8 mouse cellular contexts compared by ENCODE assay signal in genomic region chr11:53430670-53431346, GRCm38 (mm10). TPM values are rescaled to one million over a fixed set of nuclear protein-coding genes. Genes with fewer than 3 reads are reported as not detected.
A peak's percentile ranks its signal among the peaks of the same experiment; 100 is the strongest.
DNase-seq lines count a peak whose midpoint lies in the region; ATAC-seq lines count a peak whose summit lies in the region.

Gene Uqcrq (minus strand): TSS chr11:53430831.
Gene Gdf9 (plus strand): TSS chr11:53431023.

- DNase-seq in ES-CJ7 (ENCODE audit: low read depth, low spot score) = peak; percentile 100
- peak; percentile 100 for DNase-seq in cerebellum, adult 11 months
- DNase-seq in forebrain, embryonic 14.5 days (ENCODE audit: low spot score) = peak; percentile 100
- peak; percentile 93 to 96 for DNase-seq in heart, postnatal 14 days
- peak; percentile 100 for DNase-seq in layer of hippocampus, adult 11-12 months (ENCODE audit: low spot score)
- DNase-seq in lung, adult 18-20 months = peak; percentile 100
- DNase-seq in testis, postnatal 14 days (ENCODE audit: low spot score) = peak; percentile 100

- under 1% methylated on average over 44 of the region's 44 CpGs for WGBS in forebrain, embryonic 14.5 days
- under 1% methylated on average over 44 of the region's 44 CpGs for WGBS in neural tube, embryonic 15.5 days

- intact Hi-C loops in heart, postnatal 14 days (cut with DNase I) = no loop called here

- peak within 1 kb of the TSS; percentile 67 for H3K27ac ChIP-seq in forebrain, embryonic 14.5 days (ENCODE audit: low read depth, low read length)
- H3K27ac ChIP-seq in neural tube, embryonic 15.5 days (replicated peaks) = peak within 1 kb of the TSS; percentile 88

- H3K27me3 ChIP-seq in forebrain, embryonic 14.5 days (replicated peaks; ENCODE audit: control insufficient read depth, insufficient read depth, low read length) = no peaks in the 10 kb centered on the region
- no peaks in the 10 kb centered on the region for H3K27me3 ChIP-seq in neural tube, embryonic 15.5 days (replicated peaks)

- H3K9ac ChIP-seq in forebrain, embryonic 14.5 days (ENCODE audit: low read length) = peak within 1 kb of the TSS; percentile 88
- H3K9ac ChIP-seq in neural tube, embryonic 15.5 days (replicated peaks) = peak within 1 kb of the TSS; percentile 82

- H3K36me3 ChIP-seq in forebrain, embryonic 14.5 days (ENCODE audit: control insufficient read depth, insufficient read depth, low read length) = peaks cover 7% of the 10 kb centered on the region
- peaks cover 20% of the 10 kb centered on the region for H3K36me3 ChIP-seq in neural tube, embryonic 15.5 days

- peak; percentile 97 for ATAC-seq in forebrain, embryonic 14.5 days
- ATAC-seq in neural tube, embryonic 15.5 days (ENCODE audit: low FRiP score) = peak; percentile 97

- H3K9me3 ChIP-seq in forebrain, embryonic 14.5 days (replicated peaks; ENCODE audit: control insufficient read depth, low read length) = no peaks in the 10 kb centered on the region
- H3K9me3 ChIP-seq in neural tube, embryonic 15.5 days (replicated peaks) = no peaks in the 10 kb centered on the region

- peak within 1 kb of the TSS; percentile 92 for H3K4me2 ChIP-seq in forebrain, embryonic 14.5 days (ENCODE audit: low read length)
- peak within 1 kb of the TSS; percentile 85 for H3K4me2 ChIP-seq in neural tube, embryonic 15.5 days

- H3K4me3 ChIP-seq in forebrain, embryonic 14.5 days (ENCODE audit: low read depth, low read length) = peak within 1 kb of the TSS; percentile 92
- peak within 1 kb of the TSS; percentile 74 for H3K4me3 ChIP-seq in neural tube, embryonic 15.5 days (replicated peaks)

- H3K4me1 ChIP-seq in forebrain, embryonic 14.5 days (ENCODE audit: control insufficient read depth, insufficient read depth, low read length) = peaks cover 8% of the 10 kb centered on the region; the same call in 1 of the 2 replicates
- H3K4me1 ChIP-seq in neural tube, embryonic 15.5 days = peaks cover 16% of the 10 kb centered on the region

RNA-seq across cellular contexts. Expression of gene Uqcrq, which starts in this region (rescaled TPM):
- polyA plus RNA-seq in forebrain, embryonic 14.5 days (2014; fragmentation: Nextera tagmentation; extraction: Ambion mirVana) = 637 and 819 TPM in 2 replicates
- total RNA-seq in heart, postnatal 14 days (2021) = 1,000 to 10,000 TPM; 2,370 to 2,434 TPM
- polyA plus RNA-seq in neural tube, embryonic 15.5 days (2015; fragmentation: Nextera tagmentation; extraction: Ambion mirVana) = 796 and 911 TPM in 2 replicates

RNA-seq across cellular contexts. Expression of gene Gdf9, which starts in this region (rescaled TPM):
- 3.3 and 3.9 TPM in 2 replicates for polyA plus RNA-seq in forebrain, embryonic 14.5 days (2014; fragmentation: Nextera tagmentation; extraction: Ambion mirVana)
- total RNA-seq in heart, postnatal 14 days (2021) = under 1 TPM; 0.31 to 0.66 TPM
- 2.4 and 2.9 TPM in 2 replicates for polyA plus RNA-seq in neural tube, embryonic 15.5 days (2015; fragmentation: Nextera tagmentation; extraction: Ambion mirVana)

Comparison
In these comparisons a context has a peak if more than half of its experiments do, and no peak if none do; other contexts are left out.
1. Peak in every context shown above with its lines: DNase-seq, ATAC-seq, H3K4me3 ChIP-seq and H3K27ac ChIP-seq.